ENCODE assay signal across 9 mouse cellular contexts in the genomic region with DNA sequence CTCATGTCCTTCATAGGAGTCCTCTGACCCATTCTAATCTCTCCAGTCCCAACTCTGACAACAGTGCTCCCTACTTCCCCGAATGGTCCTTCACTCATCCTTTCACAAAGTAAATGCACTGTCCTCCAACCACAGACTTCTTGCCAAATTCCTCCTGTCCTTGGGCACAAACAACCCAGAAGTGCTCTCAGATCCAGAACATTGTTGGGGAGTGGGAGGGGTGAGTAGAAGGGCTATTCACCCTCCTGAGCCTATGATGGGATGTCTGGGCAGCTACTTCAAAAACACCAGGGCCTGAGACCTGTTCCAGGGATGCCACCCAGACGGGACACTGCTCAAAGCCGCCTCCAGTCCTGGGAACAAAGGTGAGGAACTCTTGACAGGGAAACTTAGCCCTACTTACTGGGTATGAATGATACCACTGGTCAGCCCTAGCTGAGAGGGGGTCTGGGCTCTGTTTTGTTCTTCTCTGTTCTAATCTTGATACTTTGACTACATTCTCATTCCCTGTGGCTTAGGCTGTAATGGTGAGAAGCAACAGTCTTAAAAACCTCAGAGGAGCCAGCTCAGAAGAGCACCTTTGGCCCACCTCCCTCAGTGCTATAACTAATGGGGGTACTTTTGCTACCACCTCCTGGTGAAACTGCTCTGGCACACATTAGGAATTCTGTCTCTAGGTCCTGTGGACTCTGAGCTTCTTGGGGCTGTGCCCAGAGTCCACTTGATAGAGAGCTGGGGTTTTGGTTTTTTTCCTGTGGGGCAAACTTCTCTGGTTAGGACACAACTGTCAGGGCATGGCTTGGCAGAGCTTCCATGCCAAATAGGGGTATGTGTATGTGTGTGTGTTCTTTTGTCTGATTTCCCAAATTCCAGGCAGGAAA.
DNase-seq lines count a peak whose midpoint lies in the region; ATAC-seq lines count a peak whose summit lies in the region.
"Had no signal": no experiment of that assay in that cellular context is flagged by ENCODE, and none has a peak within 500 bp of the region (broad histone marks: within the 10 kb centered on the region; RNA-seq: fewer than 3 reads in every experiment).

No protein-coding gene starts in this region.

- H3K9me3 ChIP-seq in embryonic facial prominence, embryonic 15.5 days (replicated peaks): no peaks in the 10 kb centered on the region
- no peaks in the 10 kb centered on the region for H3K9me3 ChIP-seq in hindbrain, embryonic 14.5 days (ENCODE audit: control insufficient read depth, low read length)
- H3K9me3 ChIP-seq in liver, embryonic 11.5 days (ENCODE audit: control insufficient read depth, low read length): no peaks in the 10 kb centered on the region
- H3K9me3 ChIP-seq in stomach, embryonic 15.5 days: no peaks in the 10 kb centered on the region

- H3K27me3 ChIP-seq in embryonic facial prominence, embryonic 15.5 days: no peaks in the 10 kb centered on the region
- no peaks in the 10 kb centered on the region for H3K27me3 ChIP-seq in hindbrain, embryonic 14.5 days (ENCODE audit: control insufficient read depth, insufficient read depth, low read length)
- H3K27me3 ChIP-seq in liver, embryonic 11.5 days (replicated peaks; ENCODE audit: control insufficient read depth, insufficient read depth, low read length): no peaks in the 10 kb centered on the region
- no peaks in the 10 kb centered on the region for H3K27me3 ChIP-seq in stomach, embryonic 15.5 days (replicated peaks)
- H3K27me3 ChIP-seq: Patski had no signal

- H3K36me3 ChIP-seq in embryonic facial prominence, embryonic 15.5 days: no peaks in the 10 kb centered on the region
- H3K36me3 ChIP-seq in hindbrain, embryonic 14.5 days (replicated peaks; ENCODE audit: control insufficient read depth, insufficient read depth): no peaks in the 10 kb centered on the region
- H3K36me3 ChIP-seq in liver, embryonic 11.5 days (ENCODE audit: control insufficient read depth, insufficient read depth, low read length): no peaks in the 10 kb centered on the region
- H3K36me3 ChIP-seq in stomach, embryonic 15.5 days: no peaks in the 10 kb centered on the region

- peak overlapping the region; percentile 2; the same call in 1 of the 2 replicates for H3K4me2 ChIP-seq in embryonic facial prominence, embryonic 15.5 days (replicated peaks)
- no peak overlapping the region for H3K4me2 ChIP-seq in hindbrain, embryonic 14.5 days (replicated peaks)
- H3K4me2 ChIP-seq in liver, embryonic 11.5 days: no peak overlapping the region
- H3K4me2 ChIP-seq in stomach, embryonic 15.5 days: no peak overlapping the region

- peaks cover 83% of the 10 kb centered on the region for H3K4me1 ChIP-seq in embryonic facial prominence, embryonic 15.5 days
- peaks cover 29% of the 10 kb centered on the region for H3K4me1 ChIP-seq in hindbrain, embryonic 14.5 days (replicated peaks; ENCODE audit: control insufficient read depth, insufficient read depth, low read length)
- H3K4me1 ChIP-seq in liver, embryonic 11.5 days (replicated peaks; ENCODE audit: control insufficient read depth, insufficient read depth, low read length): peaks cover 45% of the 10 kb centered on the region
- peaks cover 64% of the 10 kb centered on the region for H3K4me1 ChIP-seq in stomach, embryonic 15.5 days

- H3K4me3 ChIP-seq in embryonic facial prominence, embryonic 15.5 days (replicated peaks): no peak overlapping the region
- H3K4me3 ChIP-seq in hindbrain, embryonic 14.5 days (replicated peaks; ENCODE audit: low read length): no peak overlapping the region
- H3K4me3 ChIP-seq in liver, embryonic 11.5 days (ENCODE audit: low read depth, low read length): no peak overlapping the region
- no peak overlapping the region for H3K4me3 ChIP-seq in stomach, embryonic 15.5 days (replicated peaks)

- ATAC-seq in embryonic facial prominence, embryonic 15.5 days (ENCODE audit: insufficient number of reproducible peaks, low FRiP score, low TSS enrichment, low read depth): no peak
- peak; percentile 54; the same call in 1 of the 2 replicates for ATAC-seq in hindbrain, embryonic 14.5 days (ENCODE audit: low FRiP score)
- no peak for ATAC-seq in liver, embryonic 11.5 days (replicated peaks; ENCODE audit: low FRiP score)
- no peak for ATAC-seq in stomach, embryonic 15.5 days (ENCODE audit: insufficient read depth, low FRiP score, low read depth)
- ATAC-seq: Patski had no signal

- intact Hi-C loops in left cerebral cortex, postnatal 4 days (cut with DNase I): loop anchor here (5.0 to 10.0 kb wide), 2 partner anchors 135 to 357 kb away; no protein-coding TSS in a partner anchor

- DNase-seq in left cerebral cortex, postnatal 4 days: peak; percentile 64
- no peak for DNase-seq in left cerebral cortex, adult 8-10 months (ENCODE audit: low spot score in 2 of 2)
- DNase-seq in hindbrain, embryonic 14.5 days (ENCODE audit: low spot score): peak; percentile 33
- DNase-seq in liver, embryonic 11.5 days (ENCODE audit: low spot score): no peak
- DNase-seq in B cell, adult 2 months: no peak
- DNase-seq in cerebellum, postnatal 4 days (ENCODE audit: low spot score in 2 of 2): no peak

- no peak overlapping the region for H3K9ac ChIP-seq in embryonic facial prominence, embryonic 15.5 days
- peak overlapping the region; percentile 28; the same call in 1 of the 2 replicates for H3K9ac ChIP-seq in hindbrain, embryonic 14.5 days
- no peak overlapping the region for H3K9ac ChIP-seq in liver, embryonic 11.5 days (ENCODE audit: low read depth, low read length)
- H3K9ac ChIP-seq in stomach, embryonic 15.5 days: no peak overlapping the region

- H3K27ac ChIP-seq in embryonic facial prominence, embryonic 15.5 days (replicated peaks): peak overlapping the region; percentile 92
- H3K27ac ChIP-seq in hindbrain, embryonic 14.5 days: peak overlapping the region; percentile 78
- H3K27ac ChIP-seq in liver, embryonic 11.5 days (ENCODE audit: low read depth, low read length): peak overlapping the region; percentile 36; the same call in 1 of the 2 replicates
- peak overlapping the region; percentile 94 for H3K27ac ChIP-seq in stomach, embryonic 15.5 days

- 85% methylated on average over 3 of the region's 3 CpGs for WGBS in embryonic facial prominence, embryonic 15.5 days
- WGBS in hindbrain, embryonic 14.5 days: 75% methylated on average over 3 of the region's 3 CpGs
- WGBS in liver, embryonic 11.5 days: 83% methylated on average over 3 of the region's 3 CpGs
- 84% methylated on average over 3 of the region's 3 CpGs for WGBS in stomach, embryonic 15.5 days

Comparison
In these comparisons a context has a peak if more than half of its experiments do, and no peak if none do; other contexts are left out.
1. DNase-seq: peak in left cerebral cortex, postnatal 4 days (single experiment) and hindbrain, embryonic 14.5 days (single experiment); none in left cerebral cortex, adult 8-10 months (0 of 2), liver, embryonic 11.5 days (single experiment), B cell, adult 2 months (0 of 2) and cerebellum, postnatal 4 days (0 of 2).
2. H3K27ac ChIP-seq: peak in every context shown above with its lines; median percentile 94 in stomach, embryonic 15.5 days; 92 in embryonic facial prominence, embryonic 15.5 days; 78 in hindbrain, embryonic 14.5 days; 36 in liver, embryonic 11.5 days.